Mouse (Mus musculus) heart, postnatal 0 days (tissue): ENCODE measurements around the gene Prr30. TPM values are rescaled to one million over a fixed set of nuclear protein-coding genes. Genes with fewer than 3 reads are reported as not detected.

Experiments
- ATAC-seq: fragments of 200-750 bp; cut with Nextera tagmentation; 2 replicates; pipeline ENCODE4 v1.8.0; 2017; ENCODE audit warnings: low read depth, moderate number of reproducible peaks, moderate library complexity; ENCODE audit not compliant: insufficient read depth
- DNase-seq: peaks from one replicate; pipeline ENCODE4 v3.0.0-alpha.2; 2016; ENCODE audit warnings: low spot score
- H3K27ac ChIP-seq: fragments of 300-500 bp; sonication (generic); 2 replicates; pipeline ENCODE4 v1.5.1; 2014; ENCODE audit warnings: low read depth, mild to moderate bottlenecking
- H3K27me3 ChIP-seq: fragments of 300-500 bp; sonication (generic); 2 replicates; pipeline ENCODE4 v1.6.1; 2014; ENCODE audit warnings: low read length, mixed read lengths; ENCODE audit not compliant: control insufficient read depth, insufficient read depth
- H3K36me3 ChIP-seq: fragments of 300-500 bp; sonication (generic); replicated peaks from 2 replicates; pipeline ENCODE4 v1.6.1; 2014; ENCODE audit warnings: low read length, mixed read lengths; ENCODE audit not compliant: control insufficient read depth, insufficient read depth
- H3K4me1 ChIP-seq: fragments of 300-500 bp; sonication (generic); 2 replicates; pipeline ENCODE4 v1.6.1; 2014; ENCODE audit warnings: antibody characterized with exemption; ENCODE audit not compliant: control insufficient read depth, insufficient read depth
- H3K4me2 ChIP-seq: fragments of 300-500 bp; sonication (generic); 2 replicates; pipeline ENCODE4 v1.6.1; 2014; ENCODE audit warnings: low read depth, mild to moderate bottlenecking, low read length, moderate library complexity
- H3K4me3 ChIP-seq: fragments of 300-500 bp; sonication (generic); 2 replicates; pipeline ENCODE4 v1.5.1; 2014; ENCODE audit warnings: low read depth, low read length
- H3K9ac ChIP-seq: fragments of 300-500 bp; sonication (generic); replicated peaks from 2 replicates; pipeline ENCODE4 v1.6.1; 2014; ENCODE audit warnings: low read depth, low read length, mixed read lengths
- H3K9me3 ChIP-seq: fragments of 300-500 bp; sonication (generic); replicated peaks from 2 replicates; pipeline ENCODE4 v1.6.1; 2016; ENCODE audit warnings: low read length; ENCODE audit not compliant: control insufficient read depth
- CTCF ChIP-seq: IDR thresholded peaks from 2 replicates; pipeline ENCODE4 v1.5.1; 2016; ENCODE audit warnings: antibody characterized with exemption, control low read depth, low read depth
- EP300 ChIP-seq: IDR thresholded peaks from 2 replicates; pipeline ENCODE4 v1.6.1; 2016; ENCODE audit warnings: antibody characterized with exemption, low read depth
- WGBS: fragments of 180-500 bp; shearing (Covaris S2); extraction: QIAGEN DNeasy Blood & Tissue Kit; methylation state at CpG from one replicate; pipeline ENCODE4 v1.1.7; 2014; 5-methylcytosine and 5-hydroxymethylcytosine counted together
- polyA plus RNA-seq: library from polyadenylated mRNA; unstranded; fragments of >200 nt; fragmentation: Nextera tagmentation; extraction: Ambion mirVana; gene quantifications from 2 replicates; pipeline ENCODE4 v1.2.1, GENCODE M21; 2015
- total RNA-seq: library from RNA; depleted of rRNA; stranded (reverse); fragments of >200 nt; gene quantifications from 2 replicates; pipeline ENCODE4 v1.2.3, GENCODE M21; 2014; ENCODE audit warnings: low replicate concordance

Gene Prr30
- total and polyA plus RNA-seq, 2 experiments from 2014 or later = not detected

GRCm38 (mm10) chr14:101222319-101222718 lies 22.2 kb upstream of the Prr30 start:
- Histone ChIP-seq H3K4me3 (no peak overlapping the region), H3K27ac (no peak overlapping the region), H3K4me2 (no peak overlapping the region), H3K9me3 (no peaks in the 10 kb centered on the region), H3K36me3 (no peaks in the 10 kb centered on the region), H3K9ac (no peak overlapping the region), H3K4me1 (no peaks in the 10 kb centered on the region; the same call in 1 of the 2 replicates), H3K27me3 (no peaks in the 10 kb centered on the region)
- ATAC-seq = no peak
- DNase-seq = no peak
- TF ChIP-seq CTCF = no peak
- TF ChIP-seq EP300 = no peak
- WGBS = 78% methylated on average over 8 of the region's 8 CpGs

- H3K9ac ChIP-seq = no peak overlapping the region
- no peaks in the 10 kb centered on the region for H3K9me3 ChIP-seq
- no peaks in the 10 kb centered on the region for H3K36me3 ChIP-seq
- H3K4me1 ChIP-seq = peaks cover 8% of the 10 kb centered on the region
- H3K4me3 ChIP-seq = no peak overlapping the region
- H3K4me2 ChIP-seq = no peak overlapping the region
- H3K27ac ChIP-seq = 0 out of 2 replicates have a peak overlapping the region, but pooled peaks have one; percentile 19
- DNase-seq (peak; percentile 11), ATAC-seq (peak; percentile 30; the same call in 1 of the 2 replicates)
- no peaks in the 10 kb centered on the region for H3K27me3 ChIP-seq
- 32% methylated on average over 4 of the region's 4 CpGs for WGBS
- TF ChIP-seq CTCF = no peak
- TF ChIP-seq EP300 = peak; percentile 71; the same call in 1 of the 2 replicates
These were observed 27.9 kb downstream of the Prr30 start for GRCm38 (mm10) chr14:101172258-101172657.
